Mouse (Mus musculus) mouse embryonic stem cell (cell line): ENCODE measurements around the gene Nol6.
"Not testable (repeated sequence)": the region's sequence is repeated elsewhere in the genome, so short reads cannot be mapped to it uniquely, and the experiment has no call there.

Source experiments
- in situ Hi-C, 2 experiments: fragments of 300-500 bp; cut with MboI; formaldehyde crosslinking; loops; 1 replicate in 1 of 2; 3 replicates in 1 of 2; pipeline ENCODE4 v1.14.3; 2019 to 2020; ENCODE audit warnings: low sequenced_read_pairs in 2 of 2, low pct_unique_long_range_greater_than_20kb in 1 of 2, mixed read lengths in 1 of 2; ENCODE audit not compliant: unreplicated experiment in 1 of 2

Gene Nol6

GRCm38 (mm10) chr4:41094361-41094760 is 29.9 kb downstream of the Nol6 start:
- in situ Hi-C loops: no loop called here

GRCm38 (mm10) chr4:41092958-41093357 is 31.3 kb downstream of the Nol6 start:
- in situ Hi-C loops: no loop called here

GRCm38 (mm10) chr4:41091391-41091790 is 32.9 kb downstream of the Nol6 start:
- in situ Hi-C loops: no loop called here

- in situ Hi-C loops: no loop called here
Observed at GRCm38 (mm10) chr4:41089705-41090104, 34.5 kb downstream of the Nol6 start.

- in situ Hi-C loops: no loop called here
Observed at GRCm38 (mm10) chr4:41089189-41089588, 35.1 kb downstream of the Nol6 start.

GRCm38 (mm10) chr4:41087459-41088298 is 36.6 kb downstream of the Nol6 start:
- in situ Hi-C loops: no loop called here

- in situ Hi-C loops: no loop called here
Observed at GRCm38 (mm10) chr4:41086947-41087346, 37.3 kb downstream of the Nol6 start.

GRCm38 (mm10) chr4:41084819-41085218 is 39.4 kb downstream of the Nol6 start:
- in situ Hi-C loops: no loop called here

- in situ Hi-C loops: not testable (repeated sequence)
Observed at GRCm38 (mm10) chr4:41082803-41083202, 41.5 kb downstream of the Nol6 start.

- in situ Hi-C loops: no loop called here
Observed at GRCm38 (mm10) chr4:41081733-41082132, 42.5 kb downstream of the Nol6 start.

GRCm38 (mm10) chr4:41078726-41079125 is 45.5 kb downstream of the Nol6 start:
- in situ Hi-C loops: no loop called here

GRCm38 (mm10) chr4:41074461-41074860 is 49.8 kb downstream of the Nol6 start:
- in situ Hi-C loops: no loop called here

- in situ Hi-C loops: no loop called here
Observed at GRCm38 (mm10) chr4:41073008-41073817, 51.0 kb downstream of the Nol6 start.

GRCm38 (mm10) chr4:41071500-41072429 is 52.5 kb downstream of the Nol6 start:
- in situ Hi-C loops: no loop called here

GRCm38 (mm10) chr4:41065196-41065595 is 59.1 kb downstream of the Nol6 start:
- in situ Hi-C loops: no loop called here
